Mouse (Mus musculus) CH12.LX (cell line): ENCODE measurements around the gene Ly6g6e. TPM values are rescaled to one million over a fixed set of nuclear protein-coding genes. Genes with fewer than 3 reads are reported as not detected.

Experiments
- DNase-seq: peaks from one replicate; pipeline ENCODE4 v3.0.0-alpha.2; 2013; ENCODE audit errors: extremely low read depth
- H3K27ac ChIP-seq: 2 replicates; pipeline ENCODE4 v1.5.1; 2012; ENCODE audit warnings: low read depth, mild to moderate bottlenecking, control low read depth, moderate library complexity; ENCODE audit not compliant: insufficient read depth
- H3K27me3 ChIP-seq: replicated peaks from 2 replicates; pipeline ENCODE3; 2012; ENCODE audit warnings: inconsistent platforms
- H3K36me3 ChIP-seq, 2 experiments: replicated peaks in 1 of 2; 2 replicates each; pipeline versions ENCODE3 to v1.6.1; 2012; ENCODE audit warnings: inconsistent platforms in 1 of 2, low read length in 1 of 2, mild to moderate bottlenecking in 1 of 2, mixed read lengths in 1 of 2, moderate library complexity in 1 of 2; ENCODE audit not compliant: control insufficient read depth in 1 of 2, insufficient read depth in 1 of 2
- H3K4me1 ChIP-seq, 2 experiments: 2 replicates each; pipeline ENCODE4 v1.6.1; 2012; ENCODE audit warnings: inconsistent platforms in 1 of 2, moderate library complexity in 1 of 2; ENCODE audit not compliant: insufficient read depth in 2 of 2, control insufficient read depth in 1 of 2
- H3K4me2 ChIP-seq: 2 replicates; pipeline ENCODE4 v1.6.1; 2012; ENCODE audit warnings: low read depth, mild to moderate bottlenecking, control low read depth; ENCODE audit not compliant: poor library complexity, insufficient read depth, severe bottlenecking
- H3K4me3 ChIP-seq, 3 experiments: fragments of 150-350 bp in 1 of 3; sonication (generic) in 1 of 3; replicated peaks in 1 of 3; 2 replicates each; pipeline versions ENCODE3 to v1.5.1; 2011 to 2012; ENCODE audit warnings: low read depth in 2 of 3, low read length in 2 of 3, mild to moderate bottlenecking in 2 of 3, moderate library complexity in 2 of 3, control low read depth in 1 of 3, improper control_type of control experiment in 1 of 3, inconsistent platforms in 1 of 3, mixed read lengths in 1 of 3; ENCODE audit not compliant: poor library complexity in 1 of 3
- H3K79me2 ChIP-seq: replicated peaks from 2 replicates; pipeline ENCODE4 v1.6.1; 2012; ENCODE audit warnings: mild to moderate bottlenecking, moderate library complexity; ENCODE audit not compliant: control insufficient read depth, poor library complexity, insufficient read depth, severe bottlenecking; ENCODE audit errors: extremely low read depth
- H3K9ac ChIP-seq: 2 replicates; pipeline ENCODE4 v1.6.1; 2012; ENCODE audit warnings: low read depth, mild to moderate bottlenecking, control low read depth, moderate library complexity; ENCODE audit not compliant: insufficient read depth
- H3K9me3 ChIP-seq: replicated peaks from 2 replicates; pipeline ENCODE3; 2012; ENCODE audit warnings: low read length, inconsistent platforms, mixed read lengths
- BHLHE40 ChIP-seq: IDR thresholded peaks from 2 replicates; pipeline ENCODE4 v1.6.1; 2011; ENCODE audit warnings: mild to moderate bottlenecking, low read depth, low read length, improper control_type of control experiment
- CHD1 ChIP-seq: IDR thresholded peaks from 2 replicates; pipeline ENCODE4 v1.6.1; 2012; ENCODE audit warnings: low read depth, low read length, improper control_type of control experiment, inconsistent platforms
- EP300 ChIP-seq: IDR thresholded peaks from 2 replicates; pipeline ENCODE4 v1.6.1; 2011; ENCODE audit warnings: low read length, improper control_type of control experiment
- IRF4 ChIP-seq: IDR thresholded peaks from 2 replicates; pipeline ENCODE4 v1.6.1; 2014; ENCODE audit warnings: low read depth, mild to moderate bottlenecking, inconsistent platforms, low read length, improper control_type of control experiment
- MAFK ChIP-seq: IDR thresholded peaks from 2 replicates; pipeline ENCODE4 v1.6.1; 2011; ENCODE audit warnings: low read length, improper control_type of control experiment; ENCODE audit not compliant: insufficient replicate concordance
- MAX ChIP-seq: IDR thresholded peaks from 2 replicates; pipeline ENCODE4 v1.6.1; 2011; ENCODE audit warnings: low read length, improper control_type of control experiment
- NELFE ChIP-seq: IDR thresholded peaks from 2 replicates; pipeline ENCODE4 v1.6.1; 2011; ENCODE audit warnings: low read depth, low read length, improper control_type of control experiment
- NRF1 ChIP-seq: IDR thresholded peaks from 2 replicates; pipeline ENCODE4 v1.6.1; 2014; ENCODE audit warnings: low read depth, mild to moderate bottlenecking, inconsistent platforms, low read length, improper control_type of control experiment, moderate library complexity
- RAD21 ChIP-seq: IDR thresholded peaks from 2 replicates; pipeline ENCODE4 v1.6.1; 2011; ENCODE audit warnings: low read depth, mild to moderate bottlenecking, low read length, improper control_type of control experiment, moderate library complexity
- RCOR1 ChIP-seq: conservative IDR thresholded peaks from 2 replicates; pipeline ENCODE4 v1.6.1; 2012; ENCODE audit warnings: low read depth, mild to moderate bottlenecking, inconsistent platforms, low read length, improper control_type of control experiment
- SIN3A ChIP-seq: IDR thresholded peaks from 2 replicates; pipeline ENCODE4 v1.6.1; 2012; ENCODE audit warnings: low read length, improper control_type of control experiment, inconsistent platforms
- TCF12 ChIP-seq: IDR thresholded peaks from 2 replicates; pipeline ENCODE4 v1.6.1; 2014; ENCODE audit warnings: low read depth, mild to moderate bottlenecking, inconsistent platforms, low read length, improper control_type of control experiment
- USF2 ChIP-seq: conservative IDR thresholded peaks from 2 replicates; pipeline ENCODE4 v1.6.1; 2011; ENCODE audit warnings: low read depth, low read length, improper control_type of control experiment
- dilution Hi-C: fragments of 300-500 bp; cut with MboI; formaldehyde crosslinking; loops from 2 replicates; pipeline ENCODE4 v1.14.3; 2020; ENCODE audit warnings: low sequenced_read_pairs; ENCODE audit not compliant: extremely low pct_unique_long_range_greater_than_20kb, extremely low pct_ligation_motif_present
- in situ Hi-C: fragments of 300-500 bp; cut with MboI; formaldehyde crosslinking; loops from 3 replicates; pipeline ENCODE4 v1.14.3; 2019; ENCODE audit warnings: low sequenced_read_pairs, low pct_ligation_motif_present, low pct_unique_long_range_greater_than_20kb, mixed read lengths
- polyA plus RNA-seq: library from polyadenylated mRNA; unstranded; fragments of >175 nt; gene quantifications from 2 replicates; pipeline ENCODE4 v1.2.1, GENCODE M21; 2012; ENCODE audit warnings: low read depth; ENCODE audit not compliant: insufficient read length
- total RNA-seq, 2 experiments: library from RNA; depleted of rRNA; stranded (reverse); fragments of 300-350 nt in 1 of 2; fragments of >200 nt in 1 of 2; gene quantifications; 2 replicates each; pipeline ENCODE4 v1.2.3; 2012 to 2014

Ly6g6e gene
- total and polyA plus RNA-seq, 3 experiments: not detected

- Histone ChIP-seq H3K79me2 (no peaks in the 10 kb centered on the region), H3K4me1 (peaks cover 0 to 4% of the 10 kb centered on the region in 2 experiments; a peak in 1 of 4 replicates), H3K36me3 (peaks cover 40 to 67% of the 10 kb centered on the region in 2 experiments), H3K9me3 (no peaks in the 10 kb centered on the region), H3K27ac (no peak overlapping the region), H3K27me3 (no peaks in the 10 kb centered on the region), H3K4me2 (no peak overlapping the region), H3K4me3 (no peak overlapping the region), H3K9ac (no peak overlapping the region)
- in situ Hi-C loops: no loop called here
- dilution Hi-C loops: no loop called here
- DNase-seq: no peak
- TF ChIP-seq IRF4 (no peak), RAD21 (no peak)
Observed at GRCm38 (mm10) chr17:35103221-35103690, 26.6 kb downstream of the Ly6g6e start.

- TF ChIP-seq MAX (no peak), EP300 (no peak), USF2 (no peak), MAFK (no peak), NELFE (no peak), NRF1 (no peak)
- Histone ChIP-seq H3K4me1 (peaks cover 0 to 4% of the 10 kb centered on the region in 2 experiments; a peak in 1 of 4 replicates), H3K9ac (no peak overlapping the region), H3K4me3 (no peak overlapping the region), H3K4me2 (no peak overlapping the region), H3K36me3 (peaks cover 40 to 59% of the 10 kb centered on the region in 2 experiments), H3K27me3 (no peaks in the 10 kb centered on the region), H3K27ac (no peak overlapping the region), H3K9me3 (no peaks in the 10 kb centered on the region), H3K79me2 (no peaks in the 10 kb centered on the region)
- dilution Hi-C loops: no loop called here
- no peak for DNase-seq
- in situ Hi-C loops: no loop called here
Observed at GRCm38 (mm10) chr17:35104079-35104478, 27.4 kb downstream of the Ly6g6e start.

- Histone ChIP-seq H3K36me3 (peaks cover 35 to 52% of the 10 kb centered on the region in 2 experiments), H3K79me2 (no peaks in the 10 kb centered on the region), H3K4me2 (no peak overlapping the region), H3K4me3 (no peak overlapping the region), H3K4me1 (peaks cover 0 to 4% of the 10 kb centered on the region in 2 experiments; a peak in 1 of 4 replicates), H3K9me3 (no peaks in the 10 kb centered on the region), H3K9ac (no peak overlapping the region), H3K27me3 (no peaks in the 10 kb centered on the region), H3K27ac (no peak overlapping the region)
- in situ Hi-C loops (no loop called here), dilution Hi-C loops (no loop called here)
- TF ChIP-seq MAX (no peak), EP300 (no peak), TCF12 (no peak), SIN3A (no peak), CHD1 (no peak), RCOR1 (no peak), BHLHE40 (no peak)
- DNase-seq: no peak
Observed at GRCm38 (mm10) chr17:35104754-35105153, 28.1 kb downstream of the Ly6g6e start.
